Comparison of ENCODE assay signal across 9 mouse cellular contexts in genomic region chr11:97585932-97586331, GRCm38 (mm10). TPM values are rescaled to one million over a fixed set of nuclear protein-coding genes. Genes with fewer than 3 reads are reported as not detected.
DNase-seq lines count a peak whose midpoint lies in the region; ATAC-seq and TF ChIP-seq lines count a peak whose summit lies in the region.
"Had no signal": no experiment of that assay in that cellular context is flagged by ENCODE, and none has a peak within 500 bp of the region (broad histone marks: within the 10 kb centered on the region; RNA-seq: fewer than 3 reads in every experiment).

No protein-coding gene starts in this region.

- 0 out of 2 replicates have a peak overlapping the region, but pooled peaks have one; percentile 36 for H3K9ac ChIP-seq in heart, embryonic 12.5 days
- H3K9ac ChIP-seq in lung, embryonic 15.5 days: no peak overlapping the region
- H3K9ac ChIP-seq in forebrain, embryonic 16.5 days (replicated peaks; ENCODE audit: low read depth, low read length): no peak overlapping the region

- H3K4me3 ChIP-seq in heart, embryonic 12.5 days: no peak overlapping the region
- no peak overlapping the region for H3K4me3 ChIP-seq in kidney, adult 2 months (ENCODE audit: insufficient read depth, low read depth, low read length)
- no peak overlapping the region for H3K4me3 ChIP-seq in lung, embryonic 15.5 days
- H3K4me3 ChIP-seq in forebrain, embryonic 16.5 days (replicated peaks; ENCODE audit: low read length): no peak overlapping the region

- H3K4me1 ChIP-seq in heart, embryonic 12.5 days (replicated peaks): peaks cover 20% of the 10 kb centered on the region
- peaks cover 4% of the 10 kb centered on the region; the same call in 1 of the 2 replicates for H3K4me1 ChIP-seq in kidney, adult 2 months (ENCODE audit: control insufficient read depth, insufficient read depth, low read length)
- peaks cover 10% of the 10 kb centered on the region; the same call in 1 of the 2 replicates for H3K4me1 ChIP-seq in lung, embryonic 15.5 days
- peaks cover 9% of the 10 kb centered on the region; the same call in 1 of the 2 replicates for H3K4me1 ChIP-seq in forebrain, embryonic 16.5 days (replicated peaks; ENCODE audit: control insufficient read depth, insufficient read depth, low read length)

- TF ChIP-seq POLR2A in kidney, adult 2 months (IDR thresholded peaks at IDR 0.05; ENCODE audit: low read depth, low read length): no peak

- DNase-seq in 416B (ENCODE audit: low read depth): peak; percentile 81
- DNase-seq in kidney, adult 2 months: peak; percentile 62
- no peak for DNase-seq in natural killer cell, adult 2 months (ENCODE audit: low spot score in 2 of 2)
- no peak for DNase-seq in right cerebral cortex, postnatal 4 days
- DNase-seq in embryo, embryonic 10 days (ENCODE audit: low spot score): no peak
- DNase-seq: layer of hippocampus, adult 9-11 months had no signal

- WGBS in heart, embryonic 12.5 days: 22% methylated on average over 10 of the region's 10 CpGs
- WGBS in kidney, adult 2 months: 52% methylated on average over 10 of the region's 10 CpGs
- WGBS in lung, embryonic 15.5 days: 26% methylated on average over 10 of the region's 10 CpGs
- WGBS in forebrain, embryonic 16.5 days: 74% methylated on average over 10 of the region's 10 CpGs

- H3K9me3 ChIP-seq in heart, embryonic 12.5 days (replicated peaks): no peaks in the 10 kb centered on the region
- no peaks in the 10 kb centered on the region for H3K9me3 ChIP-seq in lung, embryonic 15.5 days
- no peaks in the 10 kb centered on the region for H3K9me3 ChIP-seq in forebrain, embryonic 16.5 days (ENCODE audit: control insufficient read depth, low read length)

- TF ChIP-seq CTCF in kidney, adult 2 months (conservative IDR thresholded peaks at IDR 0.05; ENCODE audit: insufficient read depth, insufficient read length, low read depth, low read length): no peak

- peak; percentile 80 for ATAC-seq in heart, embryonic 12.5 days (ENCODE audit: insufficient number of reproducible peaks, low FRiP score)
- ATAC-seq in lung, embryonic 15.5 days (ENCODE audit: borderline replicate concordance, extremely low read depth, low FRiP score, low TSS enrichment): peak; percentile 89
- ATAC-seq in forebrain, embryonic 16.5 days: no peak

- H3K27me3 ChIP-seq in heart, embryonic 12.5 days (replicated peaks): peaks cover 10% of the 10 kb centered on the region; the same call in 1 of the 2 replicates
- H3K27me3 ChIP-seq in kidney, adult 2 months (replicated peaks; ENCODE audit: control insufficient read depth, insufficient read depth, low read length): no peaks in the 10 kb centered on the region
- peaks cover 7% of the 10 kb centered on the region; the same call in 1 of the 2 replicates for H3K27me3 ChIP-seq in lung, embryonic 15.5 days
- no peaks in the 10 kb centered on the region for H3K27me3 ChIP-seq in forebrain, embryonic 16.5 days (replicated peaks; ENCODE audit: control insufficient read depth, insufficient read depth, low read length)

- H3K27ac ChIP-seq in heart, embryonic 12.5 days (ENCODE audit: poor library complexity, severe bottlenecking): peak overlapping the region; percentile 51; the same call in 1 of the 2 replicates
- peak overlapping the region; percentile 24; the same call in 1 of the 2 replicates for H3K27ac ChIP-seq in kidney, adult 2 months (ENCODE audit: insufficient read depth, low read depth, low read length)
- H3K27ac ChIP-seq in lung, embryonic 15.5 days: peak overlapping the region; percentile 65
- H3K27ac ChIP-seq in forebrain, embryonic 16.5 days (ENCODE audit: low read length): no peak overlapping the region

- no peaks in the 10 kb centered on the region for H3K36me3 ChIP-seq in heart, embryonic 12.5 days
- no peaks in the 10 kb centered on the region for H3K36me3 ChIP-seq in kidney, adult 2 months (ENCODE audit: control insufficient read depth, insufficient read depth, low read length)
- no peaks in the 10 kb centered on the region for H3K36me3 ChIP-seq in lung, embryonic 15.5 days
- H3K36me3 ChIP-seq in forebrain, embryonic 16.5 days (ENCODE audit: control insufficient read depth, insufficient read depth): no peaks in the 10 kb centered on the region

- 0 out of 2 replicates have a peak overlapping the region, but pooled peaks have one; percentile 16 for H3K4me2 ChIP-seq in heart, embryonic 12.5 days
- H3K4me2 ChIP-seq in lung, embryonic 15.5 days: no peak overlapping the region
- no peak overlapping the region for H3K4me2 ChIP-seq in forebrain, embryonic 16.5 days (ENCODE audit: low read length)

RNA-seq across cellular contexts. Expression of gene Srcin1, which starts 9.9 kb away (rescaled TPM):
- 0.09 TPM in 1 of 2 replicates, not detected in the other for polyA plus RNA-seq in heart, embryonic 12.5 days (2016; fragmentation: Nextera tagmentation; extraction: Ambion mirVana)
- 13.0 and 13.2 TPM in 2 replicates for polyA plus RNA-seq in kidney, adult 2 months (2012; rRNA removed)
- 0.53 and 0.87 TPM in 2 replicates for polyA plus RNA-seq in lung, embryonic 15.5 days (2015; fragmentation: Nextera tagmentation; extraction: Ambion mirVana)
- 7.0 and 9.9 TPM in 2 replicates for polyA plus RNA-seq in forebrain, embryonic 16.5 days (2015; fragmentation: Nextera tagmentation; extraction: Ambion mirVana)

RNA-seq across cellular contexts. Expression of gene Epop, which starts 43.6 kb away (rescaled TPM):
- polyA plus RNA-seq in heart, embryonic 12.5 days (2016; fragmentation: Nextera tagmentation; extraction: Ambion mirVana): 2.0 and 2.5 TPM in 2 replicates
- 0.86 and 1.2 TPM in 2 replicates for polyA plus RNA-seq in kidney, adult 2 months (2012; rRNA removed)
- 4.3 and 4.4 TPM in 2 replicates for polyA plus RNA-seq in lung, embryonic 15.5 days (2015; fragmentation: Nextera tagmentation; extraction: Ambion mirVana)
- polyA plus RNA-seq in forebrain, embryonic 16.5 days (2015; fragmentation: Nextera tagmentation; extraction: Ambion mirVana): 2.1 and 2.6 TPM in 2 replicates

Comparison
In these comparisons a context has a peak if more than half of its experiments do, and no peak if none do; other contexts are left out.
1. DNase-seq: peak in 416B (single experiment) and kidney, adult 2 months (single experiment); none in natural killer cell, adult 2 months (0 of 2), right cerebral cortex, postnatal 4 days (single experiment) and embryo, embryonic 10 days (single experiment).